Mouse (Mus musculus): ENCODE measurements around the gene Ntmt1.

Gene Ntmt1

GRCm38 (mm10) chr2:30807648-30808295 lies at the start of gene Ntmt1:
Gene Ntmt1 (plus strand): TSS chr2:30807826.
- in situ Hi-C loops (cut with MboI; ENCODE audit: low sequenced_read_pairs): no loop called here

GRCm38 (mm10) chr2:30758341-30759087 lies 49.1 kb upstream of the Ntmt1 start:
- in situ Hi-C loops (cut with MboI; ENCODE audit: low sequenced_read_pairs): no loop called here

- in situ Hi-C loops (cut with MboI; ENCODE audit: low sequenced_read_pairs): no loop called here
These were observed 48.6 kb upstream of the Ntmt1 start for GRCm38 (mm10) chr2:30759088-30759374.

- in situ Hi-C loops (cut with MboI; ENCODE audit: low sequenced_read_pairs): no loop called here
These were observed 48.2 kb upstream of the Ntmt1 start for GRCm38 (mm10) chr2:30759442-30759841.

GRCm38 (mm10) chr2:30759858-30760547 lies 47.6 kb upstream of the Ntmt1 start:
- in situ Hi-C loops (cut with MboI; ENCODE audit: low sequenced_read_pairs): no loop called here

GRCm38 (mm10) chr2:30760706-30761105 lies 46.9 kb upstream of the Ntmt1 start:
- in situ Hi-C loops (cut with MboI; ENCODE audit: low sequenced_read_pairs): no loop called here

GRCm38 (mm10) chr2:30766446-30766845 lies 41.2 kb upstream of the Ntmt1 start:
- in situ Hi-C loops (cut with MboI; ENCODE audit: low sequenced_read_pairs): no loop called here

- in situ Hi-C loops (cut with MboI; ENCODE audit: low sequenced_read_pairs): no loop called here
These were observed 39.9 kb upstream of the Ntmt1 start for GRCm38 (mm10) chr2:30767626-30768240.

GRCm38 (mm10) chr2:30768529-30768928 lies 39.1 kb upstream of the Ntmt1 start:
- in situ Hi-C loops (cut with MboI; ENCODE audit: low sequenced_read_pairs): no loop called here

GRCm38 (mm10) chr2:30769187-30769586 lies 38.4 kb upstream of the Ntmt1 start:
- in situ Hi-C loops (cut with MboI; ENCODE audit: low sequenced_read_pairs): no loop called here

- in situ Hi-C loops (cut with MboI; ENCODE audit: low sequenced_read_pairs): no loop called here
These were observed 36.2 kb upstream of the Ntmt1 start for GRCm38 (mm10) chr2:30771368-30771805.

GRCm38 (mm10) chr2:30771806-30772460 lies 35.7 kb upstream of the Ntmt1 start:
- in situ Hi-C loops (cut with MboI; ENCODE audit: low sequenced_read_pairs): no loop called here

GRCm38 (mm10) chr2:30772581-30773312 lies 34.9 kb upstream of the Ntmt1 start:
- in situ Hi-C loops (cut with MboI; ENCODE audit: low sequenced_read_pairs): no loop called here

GRCm38 (mm10) chr2:30773313-30774005 lies 34.2 kb upstream of the Ntmt1 start:
- in situ Hi-C loops (cut with MboI; ENCODE audit: low sequenced_read_pairs): no loop called here

- in situ Hi-C loops (cut with MboI; ENCODE audit: low sequenced_read_pairs): no loop called here
These were observed 31.7 kb upstream of the Ntmt1 start for GRCm38 (mm10) chr2:30775955-30776354.

- in situ Hi-C loops (cut with MboI; ENCODE audit: low sequenced_read_pairs): no loop called here
These were observed 30.4 kb upstream of the Ntmt1 start for GRCm38 (mm10) chr2:30777266-30777665.

- in situ Hi-C loops (cut with MboI; ENCODE audit: low sequenced_read_pairs): no loop called here
These were observed 29.4 kb upstream of the Ntmt1 start for GRCm38 (mm10) chr2:30778235-30778634.

- in situ Hi-C loops (cut with MboI; ENCODE audit: low sequenced_read_pairs): no loop called here
These were observed 28.4 kb upstream of the Ntmt1 start for GRCm38 (mm10) chr2:30779241-30779640.

GRCm38 (mm10) chr2:30782312-30783290 lies 25.0 kb upstream of the Ntmt1 start:
- in situ Hi-C loops (cut with MboI; ENCODE audit: low sequenced_read_pairs): no loop called here
